In genomic region chr6:94595206-94595605, GRCm38 (mm10) we compare ENCODE assay signal across 19 mouse cellular contexts.
A peak's percentile ranks its signal among the peaks of the same experiment; 100 is the strongest.
DNase-seq lines count a peak whose midpoint lies in the region; ATAC-seq and TF ChIP-seq lines count a peak whose summit lies in the region.
"Had no signal": no experiment of that assay in that cellular context is flagged by ENCODE, and none has a peak within 500 bp of the region (broad histone marks: within the 10 kb centered on the region; RNA-seq: fewer than 3 reads in every experiment).

No protein-coding gene starts in this region.

- no peak for ATAC-seq in forebrain, embryonic 14.5 days
- ATAC-seq in heart, embryonic 14.5 days (ENCODE audit: insufficient number of reproducible peaks, insufficient read depth, low FRiP score, low read depth) = no peak
- ATAC-seq in neural tube, embryonic 11.5 days (ENCODE audit: insufficient read depth, low FRiP score, low TSS enrichment) = no peak
- ATAC-seq in neural tube, embryonic 15.5 days (ENCODE audit: low FRiP score) = no peak
- no peak for ATAC-seq in limb, embryonic 14.5 days (ENCODE audit: low FRiP score, low read depth)
- ATAC-seq: CD4-positive, CD25-positive, alpha-beta regulatory T cell, adult 4 months; forebrain, postnatal 0 days; midbrain, embryonic 16.5 days had no signal

- H3K9me3 ChIP-seq in forebrain, embryonic 10.5 days = no peaks in the 10 kb centered on the region
- no peaks in the 10 kb centered on the region for H3K9me3 ChIP-seq in forebrain, embryonic 14.5 days (replicated peaks; ENCODE audit: control insufficient read depth, low read length)
- H3K9me3 ChIP-seq in heart, embryonic 14.5 days (ENCODE audit: control insufficient read depth, low read length) = no peaks in the 10 kb centered on the region
- no peaks in the 10 kb centered on the region for H3K9me3 ChIP-seq in neural tube, embryonic 11.5 days (ENCODE audit: control insufficient read depth, low read length)
- no peaks in the 10 kb centered on the region for H3K9me3 ChIP-seq in neural tube, embryonic 15.5 days (replicated peaks)
- no peaks in the 10 kb centered on the region for H3K9me3 ChIP-seq in limb, embryonic 14.5 days (ENCODE audit: control insufficient read depth, low read length)
- H3K9me3 ChIP-seq: G1E; hindbrain, embryonic 13.5 days; limb, embryonic 13.5 days had no signal

- 73% methylated on average over 5 of the region's 5 CpGs for WGBS in forebrain, embryonic 10.5 days
- WGBS in forebrain, embryonic 14.5 days = 55% methylated on average over 5 of the region's 5 CpGs
- WGBS in heart, embryonic 14.5 days = 29% methylated on average over 5 of the region's 5 CpGs
- 66% methylated on average over 5 of the region's 5 CpGs for WGBS in neural tube, embryonic 11.5 days
- 73% methylated on average over 5 of the region's 5 CpGs for WGBS in neural tube, embryonic 15.5 days
- WGBS in limb, embryonic 14.5 days = 57% methylated on average over 5 of the region's 5 CpGs

- no peak overlapping the region; the same call in 1 of the 2 replicates for H3K9ac ChIP-seq in forebrain, embryonic 14.5 days (ENCODE audit: low read length)
- peak overlapping the region; percentile 44; the same call in 1 of the 2 replicates for H3K9ac ChIP-seq in heart, embryonic 14.5 days (ENCODE audit: low read length)
- no peak overlapping the region for H3K9ac ChIP-seq in neural tube, embryonic 11.5 days (ENCODE audit: low read length)
- H3K9ac ChIP-seq in neural tube, embryonic 15.5 days (replicated peaks) = no peak overlapping the region
- no peak overlapping the region for H3K9ac ChIP-seq in limb, embryonic 14.5 days (ENCODE audit: low read depth, low read length, severe bottlenecking)
- H3K9ac ChIP-seq: forebrain, postnatal 0 days; hindbrain, embryonic 13.5 days; limb, embryonic 13.5 days had no signal

- no peaks in the 10 kb centered on the region for H3K27me3 ChIP-seq in forebrain, embryonic 10.5 days (ENCODE audit: poor library complexity, severe bottlenecking)
- no peaks in the 10 kb centered on the region for H3K27me3 ChIP-seq in forebrain, embryonic 14.5 days (replicated peaks; ENCODE audit: control insufficient read depth, insufficient read depth, low read length)
- H3K27me3 ChIP-seq in heart, embryonic 14.5 days (ENCODE audit: control insufficient read depth, insufficient read depth, low read length) = no peaks in the 10 kb centered on the region
- H3K27me3 ChIP-seq in neural tube, embryonic 11.5 days (ENCODE audit: control insufficient read depth, insufficient read depth, low read length) = no peaks in the 10 kb centered on the region
- no peaks in the 10 kb centered on the region for H3K27me3 ChIP-seq in neural tube, embryonic 15.5 days (replicated peaks)
- H3K27me3 ChIP-seq in limb, embryonic 14.5 days (ENCODE audit: control insufficient read depth, insufficient read depth, low read length) = no peaks in the 10 kb centered on the region
- H3K27me3 ChIP-seq: hindbrain, embryonic 13.5 days; limb, embryonic 13.5 days had no signal

- TF ChIP-seq POLR2A in limb, embryonic 14.5 days (IDR thresholded peaks at IDR 0.05; ENCODE audit: borderline replicate concordance, extremely low read depth, insufficient read depth, insufficient read length) = no peak

- H3K4me1 ChIP-seq in forebrain, embryonic 10.5 days = peaks cover 36% of the 10 kb centered on the region
- H3K4me1 ChIP-seq in forebrain, embryonic 14.5 days (ENCODE audit: control insufficient read depth, insufficient read depth, low read length) = peaks cover 9% of the 10 kb centered on the region
- H3K4me1 ChIP-seq in heart, embryonic 14.5 days (ENCODE audit: control insufficient read depth in 2 of 2, insufficient read depth in 2 of 2, low read length in 2 of 2) = peaks cover 45 to 65% of the 10 kb centered on the region in 2 experiments
- peaks cover 12% of the 10 kb centered on the region for H3K4me1 ChIP-seq in neural tube, embryonic 11.5 days (ENCODE audit: control insufficient read depth, insufficient read depth, low read length)
- H3K4me1 ChIP-seq in neural tube, embryonic 15.5 days = peaks cover 20% of the 10 kb centered on the region
- peaks cover 46% of the 10 kb centered on the region for H3K4me1 ChIP-seq in limb, embryonic 14.5 days (ENCODE audit: control insufficient read depth, insufficient read depth, low read length)

- peak overlapping the region; percentile 36; the same call in 1 of the 2 replicates for H3K27ac ChIP-seq in forebrain, embryonic 10.5 days
- H3K27ac ChIP-seq in forebrain, embryonic 14.5 days (ENCODE audit: low read depth, low read length) = no peak overlapping the region
- peak overlapping the region; percentile 36 to 60 for H3K27ac ChIP-seq in heart, embryonic 14.5 days (replicated peaks in 1 of 2; ENCODE audit: control insufficient read depth in 1 of 2, insufficient read depth in 1 of 2, low read depth in 2 of 2, low read length in 2 of 2)
- H3K27ac ChIP-seq in neural tube, embryonic 11.5 days (ENCODE audit: low read depth, low read length) = no peak overlapping the region
- H3K27ac ChIP-seq in neural tube, embryonic 15.5 days (replicated peaks) = no peak overlapping the region
- H3K27ac ChIP-seq in limb, embryonic 14.5 days (replicated peaks; ENCODE audit: low read depth, low read length) = peak overlapping the region; percentile 19; the same call in 1 of the 2 replicates
- H3K27ac ChIP-seq: hindbrain, embryonic 13.5 days; kidney, postnatal 0 days; limb, embryonic 13.5 days had no signal

- peaks cover 16% of the 10 kb centered on the region for H3K36me3 ChIP-seq in forebrain, embryonic 10.5 days (replicated peaks)
- no peaks in the 10 kb centered on the region for H3K36me3 ChIP-seq in forebrain, embryonic 14.5 days (ENCODE audit: control insufficient read depth, insufficient read depth, low read length)
- H3K36me3 ChIP-seq in heart, embryonic 14.5 days (ENCODE audit: control insufficient read depth, insufficient read depth, low read length) = 0 out of 2 replicates have a peak, but pooled peaks cover 5% of the 10 kb centered on the region
- H3K36me3 ChIP-seq in neural tube, embryonic 11.5 days (ENCODE audit: control insufficient read depth, insufficient read depth, low read length) = no peaks in the 10 kb centered on the region
- no peaks in the 10 kb centered on the region for H3K36me3 ChIP-seq in neural tube, embryonic 15.5 days
- 0 out of 2 replicates have a peak, but pooled peaks cover 7% of the 10 kb centered on the region for H3K36me3 ChIP-seq in limb, embryonic 14.5 days (ENCODE audit: control insufficient read depth, insufficient read depth, low read length)
- H3K36me3 ChIP-seq: hindbrain, embryonic 13.5 days had no signal

- no peak overlapping the region for H3K4me3 ChIP-seq in forebrain, embryonic 10.5 days
- H3K4me3 ChIP-seq in forebrain, embryonic 14.5 days (ENCODE audit: low read depth, low read length) = no peak overlapping the region
- H3K4me3 ChIP-seq in heart, embryonic 14.5 days (ENCODE audit: control insufficient read depth in 1 of 2, insufficient read depth in 1 of 2, low read depth in 1 of 2, low read length in 2 of 2) = no peak overlapping the region
- no peak overlapping the region for H3K4me3 ChIP-seq in neural tube, embryonic 11.5 days (ENCODE audit: low read depth, low read length)
- no peak overlapping the region for H3K4me3 ChIP-seq in neural tube, embryonic 15.5 days (replicated peaks)
- H3K4me3 ChIP-seq in limb, embryonic 14.5 days (replicated peaks; ENCODE audit: low read length) = no peak overlapping the region
- H3K4me3 ChIP-seq: hindbrain, embryonic 13.5 days; limb, embryonic 13.5 days had no signal

- peak; percentile 13 for DNase-seq in forebrain, embryonic 10.5 days (ENCODE audit: extremely low spot score, low spot score)
- no peak for DNase-seq in forebrain, embryonic 14.5 days (ENCODE audit: low spot score)
- no peak for DNase-seq in heart, adult 18-20 months
- peak; percentile 6 for DNase-seq in neural tube, embryonic 11.5 days (ENCODE audit: low spot score)
- DNase-seq in limb, embryonic 14.5 days (ENCODE audit: low spot score) = no peak
- DNase-seq in cerebellum, adult 11-12 months = no peak
- DNase-seq: forebrain, postnatal 0 days; gastrocnemius, postnatal 14 days; lung, postnatal 10 days; right cerebral cortex, adult 18-20 months; thymus, postnatal 36 days had no signal

- no peak overlapping the region for H3K4me2 ChIP-seq in forebrain, embryonic 14.5 days (ENCODE audit: low read length)
- H3K4me2 ChIP-seq in heart, embryonic 14.5 days (ENCODE audit: low read length) = no peak overlapping the region
- no peak overlapping the region for H3K4me2 ChIP-seq in neural tube, embryonic 11.5 days (ENCODE audit: low read depth)
- no peak overlapping the region for H3K4me2 ChIP-seq in neural tube, embryonic 15.5 days
- H3K4me2 ChIP-seq in limb, embryonic 14.5 days (replicated peaks; ENCODE audit: low read depth, low read length, severe bottlenecking) = no peak overlapping the region
- H3K4me2 ChIP-seq: hindbrain, embryonic 13.5 days; limb, embryonic 13.5 days had no signal

Comparison
In these comparisons a context has a peak if more than half of its experiments do, and no peak if none do; other contexts are left out.
1. DNase-seq: peak in forebrain, embryonic 10.5 days (single experiment) and neural tube, embryonic 11.5 days (single experiment); none in forebrain, embryonic 14.5 days (single experiment), heart, adult 18-20 months (0 of 2), limb, embryonic 14.5 days (single experiment) and cerebellum, adult 11-12 months (single experiment).
2. H3K27ac ChIP-seq: peak in forebrain, embryonic 10.5 days (single experiment), heart, embryonic 14.5 days (2 of 2) and limb, embryonic 14.5 days (single experiment); none in forebrain, embryonic 14.5 days (single experiment), neural tube, embryonic 11.5 days (single experiment) and neural tube, embryonic 15.5 days (single experiment).